Mouse (Mus musculus) lung, postnatal 14 days (tissue): ENCODE measurements around the gene Celsr3.
A peak's percentile ranks its signal among the peaks of the same experiment; 100 is the strongest.

Source experiments
- DNase-seq: peaks from one replicate; pipeline ENCODE4 v3.0.0; 2021

The Celsr3 gene

GRCm38 (mm10) chr9:108825820-108826699, at the start of gene Celsr3:
TSS of gene Celsr3 (plus strand) at chr9:108826320.
- DNase-seq: no peak

- no peak for DNase-seq
Measured at GRCm38 (mm10) chr9:108776614-108777013, 49.5 kb upstream of the Celsr3 start.

- DNase-seq: no peak
Measured at GRCm38 (mm10) chr9:108777276-108777675, 48.8 kb upstream of the Celsr3 start.

GRCm38 (mm10) chr9:108780959-108781358, 45.2 kb upstream of the Celsr3 start:
- no peak for DNase-seq

GRCm38 (mm10) chr9:108781891-108782290, 44.2 kb upstream of the Celsr3 start:
- no peak for DNase-seq

GRCm38 (mm10) chr9:108782836-108783547, 43.1 kb upstream of the Celsr3 start:
- no peak for DNase-seq

GRCm38 (mm10) chr9:108783548-108784463, 42.3 kb upstream of the Celsr3 start, which contains the start of gene Ip6k2:
TSS of gene Ip6k2 (plus strand) at chr9:108783796.
- DNase-seq: peak; percentile 97

- no peak for DNase-seq
Measured at GRCm38 (mm10) chr9:108785416-108785815, 40.7 kb upstream of the Celsr3 start.

- DNase-seq: no peak
Measured at GRCm38 (mm10) chr9:108786494-108786893, 39.6 kb upstream of the Celsr3 start.

GRCm38 (mm10) chr9:108787080-108787479, 39.0 kb upstream of the Celsr3 start:
- no peak for DNase-seq

- DNase-seq: no peak
Measured at GRCm38 (mm10) chr9:108788713-108789112, 37.4 kb upstream of the Celsr3 start.

- DNase-seq: no peak
Measured at GRCm38 (mm10) chr9:108792307-108792706, 33.8 kb upstream of the Celsr3 start.

- no peak for DNase-seq
Measured at GRCm38 (mm10) chr9:108792730-108793129, 33.4 kb upstream of the Celsr3 start.

- no peak for DNase-seq
Measured at GRCm38 (mm10) chr9:108795281-108795680, 30.8 kb upstream of the Celsr3 start.

- DNase-seq: peak; percentile 74
Measured at GRCm38 (mm10) chr9:108795762-108796161, 30.4 kb upstream of the Celsr3 start.

- peak; percentile 57 for DNase-seq
Measured at GRCm38 (mm10) chr9:108796351-108796981, 29.7 kb upstream of the Celsr3 start.

- no peak for DNase-seq
Measured at GRCm38 (mm10) chr9:108797477-108797876, 28.6 kb upstream of the Celsr3 start.

GRCm38 (mm10) chr9:108798508-108799075, 27.5 kb upstream of the Celsr3 start:
- no peak for DNase-seq

GRCm38 (mm10) chr9:108799564-108799963, 26.6 kb upstream of the Celsr3 start:
- no peak for DNase-seq

GRCm38 (mm10) chr9:108805768-108806167, 20.4 kb upstream of the Celsr3 start:
- no peak for DNase-seq

GRCm38 (mm10) chr9:108806379-108806778, 19.7 kb upstream of the Celsr3 start:
- no peak for DNase-seq

- DNase-seq: no peak
Measured at GRCm38 (mm10) chr9:108806831-108807230, 19.3 kb upstream of the Celsr3 start.
